Mouse (Mus musculus) cerebellum, postnatal 36 days (tissue): ENCODE measurements around the gene Il9.

Source experiments
- DNase-seq, 2 experiments: peaks; one replicate each; pipeline ENCODE4 v3.0.0; 2021 to 2022; ENCODE audit warnings: mixed read lengths in 2 of 2

The Il9 gene

GRCm38 (mm10) chr13:56482146-56482545 is at the start of gene Il9:
Il9 (minus strand) TSS chr13:56482246.
- no peak for DNase-seq

GRCm38 (mm10) chr13:56529685-56530084 is 47.6 kb upstream of the Il9 start:
- no peak for DNase-seq

- no peak for DNase-seq
Measured at GRCm38 (mm10) chr13:56529031-56529430, 47.0 kb upstream of the Il9 start.

- no peak for DNase-seq
Measured at GRCm38 (mm10) chr13:56528281-56528680, 46.2 kb upstream of the Il9 start.

- no peak for DNase-seq
Measured at GRCm38 (mm10) chr13:56527846-56528245, 45.8 kb upstream of the Il9 start.

- DNase-seq: no peak
Measured at GRCm38 (mm10) chr13:56526871-56527270, 44.8 kb upstream of the Il9 start.

- peak in 1 of 2 experiments; percentile 12 for DNase-seq
Measured at GRCm38 (mm10) chr13:56522821-56523167, 40.7 kb upstream of the Il9 start.

- peak; percentile 86 to 92 for DNase-seq
Measured at GRCm38 (mm10) chr13:56522081-56522820, 40.2 kb upstream of the Il9 start, which contains the start of gene Fbxl21. Fbxl21 (plus strand) TSS chr13:56522472.

- no peak for DNase-seq
Measured at GRCm38 (mm10) chr13:56516816-56517215, 34.8 kb upstream of the Il9 start.

GRCm38 (mm10) chr13:56516311-56516710 is 34.3 kb upstream of the Il9 start:
- DNase-seq: no peak

- DNase-seq: no peak
Measured at GRCm38 (mm10) chr13:56513595-56513994, 31.5 kb upstream of the Il9 start.

- no peak for DNase-seq
Measured at GRCm38 (mm10) chr13:56509796-56510195, 27.8 kb upstream of the Il9 start.

- no peak for DNase-seq
Measured at GRCm38 (mm10) chr13:56506871-56507496, 24.9 kb upstream of the Il9 start.

- DNase-seq: no peak
Measured at GRCm38 (mm10) chr13:56501866-56502420, 19.9 kb upstream of the Il9 start.

- DNase-seq: no peak
Measured at GRCm38 (mm10) chr13:56500636-56501035, 18.6 kb upstream of the Il9 start.

- no peak for DNase-seq
Measured at GRCm38 (mm10) chr13:56500132-56500531, 18.1 kb upstream of the Il9 start.

GRCm38 (mm10) chr13:56494440-56494839 is 12.4 kb upstream of the Il9 start:
- no peak for DNase-seq

GRCm38 (mm10) chr13:56488012-56488411 is 6.0 kb upstream of the Il9 start:
- DNase-seq: no peak

GRCm38 (mm10) chr13:56478027-56478426 is 4.0 kb downstream of the Il9 start:
- DNase-seq: no peak

GRCm38 (mm10) chr13:56477271-56477670 is 4.8 kb downstream of the Il9 start:
- DNase-seq: no peak

- DNase-seq: no peak
Measured at GRCm38 (mm10) chr13:56476790-56477189, 5.3 kb downstream of the Il9 start.

GRCm38 (mm10) chr13:56475363-56475762 is 6.7 kb downstream of the Il9 start:
- peak; percentile 36 to 50 for DNase-seq

- DNase-seq: no peak
Measured at GRCm38 (mm10) chr13:56472661-56473060, 9.4 kb downstream of the Il9 start.

- peak in 1 of 2 experiments; percentile 13 for DNase-seq
Measured at GRCm38 (mm10) chr13:56471951-56472350, 10.1 kb downstream of the Il9 start.
